Mouse (Mus musculus): Measurements from ENCODE around the gene 1700088E04Rik. TPM values are rescaled to one million over a fixed set of nuclear protein-coding genes. Genes with fewer than 3 reads are reported as not detected.

Gene 1700088E04Rik
- polyA plus RNA-seq, 1 experiment from 2014 or later, result 0.69 TPM

Other genes starting within 250 kb of the 1700088E04Rik start
- gene Gm49510, start 241.6 kb downstream of the 1700088E04Rik start, polyA plus RNA-seq (2015; fragmentation: Nextera tagmentation; extraction: Ambion mirVana), result 0.08 and 0.26 TPM in 2 replicates
- gene Sh3bp1, start 241.5 kb downstream of the 1700088E04Rik start, polyA plus RNA-seq (2015; fragmentation: Nextera tagmentation; extraction: Ambion mirVana), result 14.4 and 15.3 TPM in 2 replicates
- gene Pdxp, start 227.3 kb downstream of the 1700088E04Rik start, polyA plus RNA-seq (2015; fragmentation: Nextera tagmentation; extraction: Ambion mirVana), result 5.4 and 5.6 TPM in 2 replicates
- gene Lgals1, start 214.5 kb downstream of the 1700088E04Rik start, polyA plus RNA-seq (2015; fragmentation: Nextera tagmentation; extraction: Ambion mirVana), result 315 and 397 TPM in 2 replicates
- gene Nol12, start 206.3 kb downstream of the 1700088E04Rik start, polyA plus RNA-seq (2015; fragmentation: Nextera tagmentation; extraction: Ambion mirVana), result 24.5 and 26.2 TPM in 2 replicates
- 20.2 and 21.2 TPM in 2 replicates for gene Triobp, start 193.5 kb downstream of the 1700088E04Rik start, polyA plus RNA-seq (2015; fragmentation: Nextera tagmentation; extraction: Ambion mirVana)
- gene H1f0, start 112.8 kb downstream of the 1700088E04Rik start, polyA plus RNA-seq (2015; fragmentation: Nextera tagmentation; extraction: Ambion mirVana), result 118 and 121 TPM in 2 replicates
- gene Galr3, start 99.4 kb downstream of the 1700088E04Rik start, polyA plus RNA-seq (2015; fragmentation: Nextera tagmentation; extraction: Ambion mirVana), result 0.17 TPM in 1 of 2 replicates, not detected in the other
- gene Ankrd54, start 78.4 kb downstream of the 1700088E04Rik start, polyA plus RNA-seq (2015; fragmentation: Nextera tagmentation; extraction: Ambion mirVana), result 47.9 and 55.1 TPM in 2 replicates
- gene Eif3l, start 66.1 kb downstream of the 1700088E04Rik start, polyA plus RNA-seq (2015; fragmentation: Nextera tagmentation; extraction: Ambion mirVana), result 116 and 117 TPM in 2 replicates
- gene Micall1, start 32.4 kb downstream of the 1700088E04Rik start, polyA plus RNA-seq (2015; fragmentation: Nextera tagmentation; extraction: Ambion mirVana), result 0.86 and 1.3 TPM in 2 replicates
- 118 and 125 TPM in 2 replicates for gene Polr2f, start 244 bp downstream of the 1700088E04Rik start, polyA plus RNA-seq (2015; fragmentation: Nextera tagmentation; extraction: Ambion mirVana)
- 0.09 and 0.12 TPM in 2 replicates for gene Sox10, start 24.0 kb upstream of the 1700088E04Rik start, polyA plus RNA-seq (2015; fragmentation: Nextera tagmentation; extraction: Ambion mirVana)
- gene Pick1, start 87.9 kb upstream of the 1700088E04Rik start, polyA plus RNA-seq (2015; fragmentation: Nextera tagmentation; extraction: Ambion mirVana), result 12.2 and 13.1 TPM in 2 replicates
- not detected in 2 replicates for gene Gm49486, start 88.1 kb upstream of the 1700088E04Rik start, polyA plus RNA-seq (2015; fragmentation: Nextera tagmentation; extraction: Ambion mirVana)
- not detected in 2 replicates for gene Slc16a8, start 113.5 kb upstream of the 1700088E04Rik start, polyA plus RNA-seq (2015; fragmentation: Nextera tagmentation; extraction: Ambion mirVana)
- 2.4 and 2.7 TPM in 2 replicates for gene Baiap2l2, start 144.3 kb upstream of the 1700088E04Rik start, polyA plus RNA-seq (2015; fragmentation: Nextera tagmentation; extraction: Ambion mirVana)
- gene Pla2g6, start 187.1 kb upstream of the 1700088E04Rik start, polyA plus RNA-seq (2015; fragmentation: Nextera tagmentation; extraction: Ambion mirVana), result 14.8 and 15.6 TPM in 2 replicates
- 2.1 and 2.6 TPM in 2 replicates for gene Maff, start 205.4 kb upstream of the 1700088E04Rik start, polyA plus RNA-seq (2015; fragmentation: Nextera tagmentation; extraction: Ambion mirVana)

Measured in liver, embryonic 15.5 days (tissue).